Mouse (Mus musculus) adipocyte (in vitro differentiated cells): ENCODE measurements around the gene Adam15.

Experiments used
- DNase-seq: peaks from one replicate; pipeline ENCODE4 v3.0.0-alpha.2; 2016; ENCODE audit warnings: low spot score

Adam15 gene

DNA sequence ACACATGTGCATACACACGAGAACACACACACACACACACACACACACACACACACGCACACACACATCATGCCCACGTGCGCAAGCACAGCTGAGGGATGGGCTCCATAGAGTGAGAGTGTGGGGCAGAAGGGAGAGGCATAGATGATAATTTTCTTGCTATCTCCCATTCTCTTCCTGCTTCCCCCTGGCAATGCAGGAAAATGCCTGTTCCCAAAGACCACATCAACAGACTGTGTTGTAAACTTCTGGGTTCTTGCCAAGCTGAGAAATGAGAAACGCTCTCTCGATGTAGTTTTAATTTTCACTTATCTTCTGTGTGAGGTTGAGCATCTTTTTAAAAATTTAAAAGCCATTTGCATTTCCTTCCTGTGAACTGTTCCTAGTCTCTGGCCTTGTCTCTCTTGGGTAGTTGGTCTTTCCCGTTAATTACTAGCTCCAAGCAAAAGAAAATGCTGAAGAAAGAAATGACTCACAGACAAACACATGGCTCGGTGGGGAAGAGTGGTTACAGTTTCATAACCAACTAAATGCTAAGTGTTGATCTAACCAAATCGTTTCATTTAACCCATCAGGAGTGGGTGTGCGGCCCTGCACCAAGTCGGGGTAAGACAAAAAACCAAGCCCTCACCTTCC, 52.9 kb downstream of the Adam15 start:
- DNase-seq = no peak

DNA sequence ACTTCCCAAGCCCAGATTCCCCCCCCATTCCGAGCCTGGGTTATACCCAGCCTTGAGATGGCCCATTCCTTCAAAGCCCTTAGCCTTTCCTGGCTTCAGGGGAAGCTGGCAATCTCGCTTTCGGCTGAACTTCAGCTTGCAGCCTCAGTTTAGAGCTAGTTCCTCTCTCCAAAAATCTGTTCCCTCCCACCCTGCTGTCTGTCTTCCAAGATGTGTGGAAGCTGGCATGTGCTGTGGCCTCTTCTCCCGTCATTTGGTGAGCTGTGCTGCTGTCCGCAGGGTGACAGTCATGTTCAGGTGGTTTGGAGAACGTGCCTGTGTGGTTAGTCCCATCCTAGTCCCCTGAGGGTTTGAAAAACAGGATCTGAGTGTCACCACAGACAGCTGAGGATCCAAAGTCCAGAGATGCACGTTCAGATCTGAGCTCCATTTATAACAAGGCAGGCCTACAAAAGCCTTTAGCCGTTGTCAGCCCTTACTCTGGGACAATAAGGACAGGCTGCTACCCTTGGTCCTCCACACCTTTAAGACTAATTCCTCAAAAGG, 54.0 kb downstream of the Adam15 start:
- no peak for DNase-seq

DNA sequence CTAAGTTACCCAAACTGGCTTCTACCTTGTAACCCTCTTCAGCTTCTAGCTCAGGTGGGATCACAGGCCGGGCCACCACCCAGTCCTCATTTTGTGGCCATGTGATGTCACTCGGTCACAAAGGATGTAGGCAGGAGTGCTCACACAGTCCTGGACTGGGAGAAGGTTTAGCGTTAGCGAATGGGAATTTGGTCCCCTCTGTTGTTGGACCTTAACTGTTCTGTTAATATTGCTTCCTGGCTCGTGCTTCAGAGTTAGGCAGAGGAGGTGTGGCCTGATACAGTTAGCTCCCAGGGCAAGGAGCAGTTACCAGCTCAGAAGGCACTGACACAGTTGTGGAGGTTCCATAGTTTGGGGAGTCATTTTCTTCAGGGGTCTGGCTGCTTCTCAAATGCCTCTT, 55.6 kb downstream of the Adam15 start:
- DNase-seq = no peak

DNA sequence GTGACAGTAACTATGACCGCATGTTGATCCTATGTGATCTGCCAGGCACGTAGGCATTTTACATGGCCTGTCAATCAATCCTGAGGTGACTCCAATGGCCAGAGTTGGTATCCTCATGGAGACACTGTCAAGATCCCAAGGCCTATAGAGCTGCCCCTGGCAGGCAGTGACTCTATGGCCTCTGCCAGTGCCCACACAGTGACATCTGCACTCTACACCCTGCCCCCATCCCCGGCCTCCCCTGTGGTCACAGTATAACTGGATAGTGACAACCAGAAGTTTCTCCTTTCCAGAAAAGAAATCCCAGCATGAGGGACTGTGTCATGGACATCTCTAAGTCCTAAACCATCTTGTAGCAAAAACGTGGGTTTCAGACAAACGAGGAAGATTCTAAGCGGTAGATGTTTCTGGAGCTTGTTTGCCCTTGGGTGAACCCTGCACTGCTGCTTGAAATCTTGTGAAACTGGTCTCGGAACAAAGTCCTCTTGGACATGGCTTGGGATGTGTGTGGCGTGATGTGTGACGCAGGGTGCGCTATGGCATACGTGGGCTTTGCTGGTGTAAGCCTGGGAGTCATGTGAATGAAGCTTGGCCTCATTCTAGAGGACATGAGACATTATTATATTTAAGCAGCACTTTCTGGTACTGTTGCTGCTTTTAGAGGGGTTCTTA, 56.4 kb downstream of the Adam15 start:
- no peak for DNase-seq

DNA sequence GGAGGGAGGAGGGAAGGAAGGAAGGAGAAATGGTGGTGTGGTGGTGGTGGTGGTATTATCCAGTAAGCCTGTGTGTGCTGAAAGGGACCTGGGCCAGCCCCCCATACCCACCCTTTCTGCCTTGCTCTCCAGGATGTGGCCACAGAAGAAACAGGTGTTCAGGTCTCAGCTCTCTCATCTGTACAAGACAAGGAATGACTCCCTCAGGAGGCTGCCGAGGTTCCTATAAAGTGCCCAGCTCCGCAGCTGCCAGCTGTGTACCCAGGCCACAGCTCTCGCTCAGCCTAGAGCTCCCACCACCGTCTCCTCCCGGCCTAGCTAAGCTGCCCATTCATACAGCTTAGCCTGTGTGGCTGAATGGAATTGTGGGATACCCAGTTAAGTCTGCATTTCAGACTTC, 57.5 kb downstream of the Adam15 start:
- no peak for DNase-seq

DNA sequence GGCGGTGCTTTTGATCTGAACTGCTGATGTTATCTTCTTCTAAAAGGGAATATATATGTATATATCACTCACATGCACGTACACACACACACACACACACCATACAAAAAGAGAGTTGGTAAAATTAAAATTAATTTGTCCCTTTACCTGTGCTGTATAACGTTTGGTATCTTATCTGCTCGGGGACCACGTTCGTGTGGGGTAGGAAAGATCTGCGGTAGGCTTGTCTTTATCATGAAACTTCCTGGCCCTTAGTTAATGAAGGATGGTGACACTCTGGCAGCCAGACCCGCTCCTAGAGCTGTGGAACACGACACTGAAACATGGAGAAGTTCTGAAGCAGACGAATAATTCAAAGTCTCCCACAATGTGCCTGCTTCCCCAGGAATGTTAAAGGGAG, 57.9 kb downstream of the Adam15 start:
- DNase-seq = no peak
